Mouse (Mus musculus): ENCODE measurements around the gene Htr2a. TPM values are rescaled to one million over a fixed set of nuclear protein-coding genes. Genes with fewer than 3 reads are reported as not detected.

The Htr2a gene
- polyA plus RNA-seq, 1 experiment from 2014 or later: 7.1 TPM

- peak; percentile 74 for ATAC-seq (ENCODE audit: low read depth)
- Histone ChIP-seq H3K36me3 (ENCODE audit: control insufficient read depth, insufficient read depth, low read length) (no peaks in the 10 kb centered on the region), H3K4me1 (ENCODE audit: control insufficient read depth, insufficient read depth, low read length) (peaks cover 13% of the 10 kb centered on the region; the same call in 1 of the 2 replicates), H3K9ac (replicated peaks; ENCODE audit: low read depth, low read length) (no peak overlapping the region), H3K4me3 (ENCODE audit: low read depth, low read length) (peak overlapping the region; percentile 39; the same call in 1 of the 2 replicates), H3K27me3 (ENCODE audit: control insufficient read depth, insufficient read depth, low read length) (no peaks in the 10 kb centered on the region), H3K9me3 (ENCODE audit: control insufficient read depth, low read length) (no peaks in the 10 kb centered on the region), H3K27ac (ENCODE audit: low read depth, low read length) (no peak overlapping the region), H3K4me2 (ENCODE audit: low read depth, low read length) (peak overlapping the region; percentile 94; the same call in 1 of the 2 replicates)
- 2% methylated on average over 4 of the region's 4 CpGs for WGBS
Observed at GRCm38 (mm10) chr14:74643296-74643695, 2.7 kb downstream of the Htr2a start.

GRCm38 (mm10) chr14:74646107-74646793, 5.6 kb downstream of the Htr2a start:
- peaks cover 10% of the 10 kb centered on the region; the same call in 1 of the 2 replicates for H3K4me1 ChIP-seq (ENCODE audit: control insufficient read depth, insufficient read depth, low read length)
- no peaks in the 10 kb centered on the region for H3K36me3 ChIP-seq (ENCODE audit: control insufficient read depth, insufficient read depth, low read length)
- H3K9me3 ChIP-seq (ENCODE audit: control insufficient read depth, low read length): no peaks in the 10 kb centered on the region
- H3K9ac ChIP-seq (replicated peaks; ENCODE audit: low read depth, low read length): no peak overlapping the region
- H3K27me3 ChIP-seq (ENCODE audit: control insufficient read depth, insufficient read depth, low read length): no peaks in the 10 kb centered on the region
- H3K27ac ChIP-seq (ENCODE audit: low read depth, low read length): no peak overlapping the region
- H3K4me2 ChIP-seq (ENCODE audit: low read depth, low read length): no peak overlapping the region
- no peak overlapping the region for H3K4me3 ChIP-seq (ENCODE audit: low read depth, low read length)
- ATAC-seq (ENCODE audit: low read depth): no peak
- WGBS: 81% methylated on average over 11 of the region's 11 CpGs

- no peak for ATAC-seq (ENCODE audit: low read depth)
- H3K27me3 ChIP-seq (ENCODE audit: control insufficient read depth, insufficient read depth, low read length): no peaks in the 10 kb centered on the region
- no peak overlapping the region for H3K27ac ChIP-seq (ENCODE audit: low read depth, low read length)
- no peaks in the 10 kb centered on the region for H3K4me1 ChIP-seq (ENCODE audit: control insufficient read depth, insufficient read depth, low read length)
- no peaks in the 10 kb centered on the region for H3K9me3 ChIP-seq (ENCODE audit: control insufficient read depth, low read length)
- no peak overlapping the region for H3K4me3 ChIP-seq (ENCODE audit: low read depth, low read length)
- no peaks in the 10 kb centered on the region for H3K36me3 ChIP-seq (ENCODE audit: control insufficient read depth, insufficient read depth, low read length)
- 84% methylated on average over 6 of the region's 6 CpGs for WGBS
- no peak overlapping the region for H3K4me2 ChIP-seq (ENCODE audit: low read depth, low read length)
- H3K9ac ChIP-seq (replicated peaks; ENCODE audit: low read depth, low read length): no peak overlapping the region
Observed at GRCm38 (mm10) chr14:74650001-74650400, 9.4 kb downstream of the Htr2a start.

GRCm38 (mm10) chr14:74651678-74652077, 11.0 kb downstream of the Htr2a start:
- Histone ChIP-seq H3K36me3 (ENCODE audit: control insufficient read depth, insufficient read depth, low read length) (no peaks in the 10 kb centered on the region), H3K4me1 (ENCODE audit: control insufficient read depth, insufficient read depth, low read length) (no peaks in the 10 kb centered on the region), H3K27ac (ENCODE audit: low read depth, low read length) (no peak overlapping the region), H3K4me3 (ENCODE audit: low read depth, low read length) (no peak overlapping the region), H3K9ac (replicated peaks; ENCODE audit: low read depth, low read length) (no peak overlapping the region), H3K4me2 (ENCODE audit: low read depth, low read length) (no peak overlapping the region), H3K27me3 (ENCODE audit: control insufficient read depth, insufficient read depth, low read length) (no peaks in the 10 kb centered on the region), H3K9me3 (ENCODE audit: control insufficient read depth, low read length) (no peaks in the 10 kb centered on the region)
- no peak for ATAC-seq (ENCODE audit: low read depth)
- WGBS: 82% methylated on average over 4 of the region's 4 CpGs

- no peaks in the 10 kb centered on the region for H3K36me3 ChIP-seq (ENCODE audit: control insufficient read depth, insufficient read depth, low read length)
- no peaks in the 10 kb centered on the region for H3K4me1 ChIP-seq (ENCODE audit: control insufficient read depth, insufficient read depth, low read length)
- no peaks in the 10 kb centered on the region for H3K27me3 ChIP-seq (ENCODE audit: control insufficient read depth, insufficient read depth, low read length)
- no peak overlapping the region for H3K9ac ChIP-seq (replicated peaks; ENCODE audit: low read depth, low read length)
- H3K4me2 ChIP-seq (ENCODE audit: low read depth, low read length): no peak overlapping the region
- no peaks in the 10 kb centered on the region for H3K9me3 ChIP-seq (ENCODE audit: control insufficient read depth, low read length)
- no peak overlapping the region for H3K4me3 ChIP-seq (ENCODE audit: low read depth, low read length)
- no peak overlapping the region for H3K27ac ChIP-seq (ENCODE audit: low read depth, low read length)
- 91% methylated on average over 7 of the region's 7 CpGs for WGBS
- no peak for ATAC-seq (ENCODE audit: low read depth)
Observed at GRCm38 (mm10) chr14:74657227-74657626, 16.6 kb downstream of the Htr2a start.

- H3K9me3 ChIP-seq (ENCODE audit: control insufficient read depth, low read length): no peaks in the 10 kb centered on the region
- H3K27ac ChIP-seq (ENCODE audit: low read depth, low read length): no peak overlapping the region
- no peak for ATAC-seq (ENCODE audit: low read depth)
- WGBS: 82% methylated on average over 8 of the region's 8 CpGs
- no peak overlapping the region for H3K9ac ChIP-seq (replicated peaks; ENCODE audit: low read depth, low read length)
- no peak overlapping the region for H3K4me2 ChIP-seq (ENCODE audit: low read depth, low read length)
- H3K4me3 ChIP-seq (ENCODE audit: low read depth, low read length): no peak overlapping the region
- no peaks in the 10 kb centered on the region for H3K27me3 ChIP-seq (ENCODE audit: control insufficient read depth, insufficient read depth, low read length)
- H3K4me1 ChIP-seq (ENCODE audit: control insufficient read depth, insufficient read depth, low read length): no peaks in the 10 kb centered on the region
- no peaks in the 10 kb centered on the region for H3K36me3 ChIP-seq (ENCODE audit: control insufficient read depth, insufficient read depth, low read length)
Observed at GRCm38 (mm10) chr14:74659411-74659841, 18.8 kb downstream of the Htr2a start.

- Histone ChIP-seq H3K4me1 (ENCODE audit: control insufficient read depth, insufficient read depth, low read length) (no peaks in the 10 kb centered on the region), H3K4me2 (ENCODE audit: low read depth, low read length) (no peak overlapping the region), H3K36me3 (ENCODE audit: control insufficient read depth, insufficient read depth, low read length) (no peaks in the 10 kb centered on the region), H3K9me3 (ENCODE audit: control insufficient read depth, low read length) (no peaks in the 10 kb centered on the region), H3K27me3 (ENCODE audit: control insufficient read depth, insufficient read depth, low read length) (no peaks in the 10 kb centered on the region), H3K9ac (replicated peaks; ENCODE audit: low read depth, low read length) (no peak overlapping the region), H3K27ac (ENCODE audit: low read depth, low read length) (no peak overlapping the region), H3K4me3 (ENCODE audit: low read depth, low read length) (no peak overlapping the region)
- 77% methylated on average over 10 of the region's 10 CpGs for WGBS
- ATAC-seq (ENCODE audit: low read depth): no peak
Observed at GRCm38 (mm10) chr14:74672137-74673019, 31.7 kb downstream of the Htr2a start.

- no peaks in the 10 kb centered on the region for H3K4me1 ChIP-seq (ENCODE audit: control insufficient read depth, insufficient read depth, low read length)
- no peaks in the 10 kb centered on the region for H3K27me3 ChIP-seq (ENCODE audit: control insufficient read depth, insufficient read depth, low read length)
- H3K9me3 ChIP-seq (ENCODE audit: control insufficient read depth, low read length): no peaks in the 10 kb centered on the region
- no peak for ATAC-seq (ENCODE audit: low read depth)
- no peaks in the 10 kb centered on the region for H3K36me3 ChIP-seq (ENCODE audit: control insufficient read depth, insufficient read depth, low read length)
- no peak overlapping the region for H3K9ac ChIP-seq (replicated peaks; ENCODE audit: low read depth, low read length)
- WGBS: 65% methylated on average over 3 of the region's 3 CpGs
- no peak overlapping the region for H3K27ac ChIP-seq (ENCODE audit: low read depth, low read length)
- no peak overlapping the region for H3K4me2 ChIP-seq (ENCODE audit: low read depth, low read length)
- H3K4me3 ChIP-seq (ENCODE audit: low read depth, low read length): no peak overlapping the region
Observed at GRCm38 (mm10) chr14:74673020-74673350, 32.3 kb downstream of the Htr2a start.

- Histone ChIP-seq H3K4me3 (ENCODE audit: low read depth, low read length) (no peak overlapping the region), H3K4me2 (ENCODE audit: low read depth, low read length) (no peak overlapping the region), H3K4me1 (ENCODE audit: control insufficient read depth, insufficient read depth, low read length) (no peaks in the 10 kb centered on the region), H3K9ac (replicated peaks; ENCODE audit: low read depth, low read length) (no peak overlapping the region), H3K9me3 (ENCODE audit: control insufficient read depth, low read length) (no peaks in the 10 kb centered on the region), H3K36me3 (ENCODE audit: control insufficient read depth, insufficient read depth, low read length) (no peaks in the 10 kb centered on the region), H3K27ac (ENCODE audit: low read depth, low read length) (no peak overlapping the region), H3K27me3 (ENCODE audit: control insufficient read depth, insufficient read depth, low read length) (no peaks in the 10 kb centered on the region)
- 58% methylated on average over 3 of the region's 3 CpGs for WGBS
- no peak for ATAC-seq (ENCODE audit: low read depth)
Observed at GRCm38 (mm10) chr14:74673584-74673983, 32.9 kb downstream of the Htr2a start.

All from neural tube, embryonic 14.5 days (tissue).